Mouse (Mus musculus) midbrain, embryonic 14.5 days (tissue): ENCODE results near the gene Epn2. TPM values are rescaled to one million over a fixed set of nuclear protein-coding genes. Genes with fewer than 3 reads are reported as not detected.

ENCODE experiments used
- ATAC-seq: fragments of 200-750 bp; cut with Nextera tagmentation; 2 replicates; pipeline ENCODE4 v1.8.0; 2017; ENCODE audit warnings: moderate number of reproducible peaks, moderate library complexity; ENCODE audit not compliant: low FRiP score, low TSS enrichment
- DNase-seq: peaks from one replicate; pipeline ENCODE4 v3.0.0-alpha.2; 2015
- H3K27ac ChIP-seq: fragments of 300-500 bp; sonication (generic); replicated peaks from 2 replicates; pipeline ENCODE4 v1.5.1; 2014; ENCODE audit warnings: mild to moderate bottlenecking, low read depth, low read length, moderate library complexity
- H3K27me3 ChIP-seq: fragments of 300-500 bp; sonication (generic); 2 replicates; pipeline ENCODE4 v1.6.1; 2014; ENCODE audit warnings: low read length, control low read depth, mixed read lengths; ENCODE audit not compliant: control insufficient read depth, insufficient read depth
- H3K36me3 ChIP-seq: fragments of 300-500 bp; sonication (generic); 2 replicates; pipeline ENCODE4 v1.6.1; 2014; ENCODE audit warnings: low read length, control low read depth; ENCODE audit not compliant: control insufficient read depth, insufficient read depth
- H3K4me1 ChIP-seq: fragments of 300-500 bp; sonication (generic); 2 replicates; pipeline ENCODE4 v1.6.1; 2014; ENCODE audit warnings: mild to moderate bottlenecking, antibody characterized with exemption, low read length, control low read depth; ENCODE audit not compliant: control insufficient read depth, insufficient read depth
- H3K4me2 ChIP-seq: fragments of 300-500 bp; sonication (generic); 2 replicates; pipeline ENCODE4 v1.6.1; 2014; ENCODE audit warnings: mild to moderate bottlenecking, low read length, moderate library complexity
- H3K4me3 ChIP-seq: fragments of 300-500 bp; sonication (generic); replicated peaks from 2 replicates; pipeline ENCODE4 v1.5.1; 2014; ENCODE audit warnings: low read depth, low read length
- H3K9ac ChIP-seq: fragments of 300-500 bp; sonication (generic); replicated peaks from 2 replicates; pipeline ENCODE4 v1.6.1; 2014; ENCODE audit warnings: mild to moderate bottlenecking, low read length, moderate library complexity
- H3K9me3 ChIP-seq: fragments of 300-500 bp; sonication (generic); 2 replicates; pipeline ENCODE4 v1.6.1; 2016; ENCODE audit warnings: low read length, control low read depth, mixed read lengths; ENCODE audit not compliant: control insufficient read depth
- WGBS: fragments of 180-500 bp; shearing (Covaris S2); extraction: QIAGEN DNeasy Blood & Tissue Kit; methylation state at CpG from one replicate; pipeline ENCODE4 v1.1.7; 2014; 5-methylcytosine and 5-hydroxymethylcytosine counted together
- polyA plus RNA-seq: library from polyadenylated mRNA; unstranded; fragments of >200 nt; fragmentation: Nextera tagmentation; extraction: Ambion mirVana; gene quantifications from 2 replicates; pipeline ENCODE4 v1.2.1, GENCODE M21; 2014

Gene Epn2
- polyA plus RNA-seq, 1 experiment from 2014 or later: 71.7 TPM

DNA sequence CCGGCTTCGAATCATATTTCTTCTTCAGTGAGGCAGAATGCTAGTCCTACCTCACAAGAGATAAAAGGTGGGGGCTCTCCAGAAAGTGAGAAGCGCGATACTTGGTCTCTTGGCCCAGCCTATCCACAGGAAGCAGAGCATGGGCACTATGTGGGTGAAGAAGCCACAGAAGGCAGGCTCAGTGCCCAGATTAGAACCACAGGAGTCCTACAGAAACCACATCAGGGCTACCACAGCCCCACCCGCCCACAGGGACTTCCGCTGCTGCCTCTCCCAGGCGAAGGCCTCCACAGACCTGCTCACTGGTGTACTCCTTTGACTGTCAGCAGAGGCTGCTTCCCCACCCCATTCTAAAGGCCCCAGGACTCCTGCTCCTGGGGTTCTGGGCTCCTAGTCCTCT, 23.2 kb upstream of the Epn2 start:
- Histone ChIP-seq H3K4me1 (no peaks in the 10 kb centered on the region), H3K9ac (no peak overlapping the region), H3K4me3 (no peak overlapping the region), H3K4me2 (no peak overlapping the region), H3K27ac (no peak overlapping the region), H3K9me3 (no peaks in the 10 kb centered on the region), H3K27me3 (no peaks in the 10 kb centered on the region), H3K36me3 (no peaks in the 10 kb centered on the region)
- 93% methylated on average over 7 of the region's 7 CpGs for WGBS
- no peak for DNase-seq
- ATAC-seq: no peak

DNA sequence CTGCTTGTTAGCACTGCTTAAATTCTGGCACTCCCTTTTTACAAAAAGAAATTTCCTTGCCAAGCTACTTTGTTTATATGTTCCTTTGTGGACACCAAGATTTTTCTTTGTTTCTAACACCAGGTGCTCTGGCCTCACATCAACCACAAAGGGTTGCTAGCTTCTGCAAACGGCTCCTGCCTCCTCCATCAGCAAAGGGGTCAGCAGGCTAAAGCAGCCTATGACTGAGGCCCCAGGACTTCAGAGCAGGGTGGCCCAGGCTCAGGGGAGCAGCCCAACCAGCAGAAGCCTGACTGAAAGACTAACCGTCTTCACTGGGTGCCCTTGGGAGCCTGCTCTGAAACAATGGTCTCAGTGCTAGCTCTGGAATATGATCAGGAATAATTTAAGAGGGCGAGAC, 22.0 kb upstream of the Epn2 start:
- Histone ChIP-seq H3K9me3 (no peaks in the 10 kb centered on the region), H3K4me2 (no peak overlapping the region), H3K27me3 (no peaks in the 10 kb centered on the region), H3K27ac (no peak overlapping the region), H3K9ac (no peak overlapping the region), H3K4me3 (no peak overlapping the region), H3K36me3 (no peaks in the 10 kb centered on the region), H3K4me1 (no peaks in the 10 kb centered on the region)
- no peak for DNase-seq
- WGBS: 62% methylated on average over 3 of the region's 3 CpGs
- no peak for ATAC-seq

DNA sequence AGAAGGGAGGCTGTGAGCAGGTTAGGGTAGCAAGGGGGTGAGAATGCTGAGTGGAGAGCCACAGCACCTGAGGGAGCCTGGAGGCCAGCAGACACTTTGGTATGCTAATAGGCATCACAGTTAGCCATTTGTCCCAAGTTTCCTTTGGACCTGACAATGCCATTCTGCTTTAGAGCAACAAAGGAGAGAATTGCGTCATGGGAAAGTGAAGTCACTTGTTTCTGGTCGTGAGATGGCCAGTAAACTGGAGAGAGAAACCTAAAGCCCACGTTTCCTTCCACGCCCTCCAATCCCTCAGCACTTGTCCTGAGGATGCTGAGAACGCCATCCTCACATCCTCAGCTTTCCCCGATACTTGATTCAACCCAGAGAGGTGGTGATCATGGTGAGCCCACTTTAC, 18.9 kb upstream of the Epn2 start:
- Histone ChIP-seq H3K4me3 (no peak overlapping the region), H3K27me3 (no peaks in the 10 kb centered on the region), H3K36me3 (no peaks in the 10 kb centered on the region), H3K27ac (no peak overlapping the region), H3K4me2 (no peak overlapping the region), H3K9ac (no peak overlapping the region), H3K4me1 (no peaks in the 10 kb centered on the region), H3K9me3 (no peaks in the 10 kb centered on the region)
- DNase-seq (no peak), ATAC-seq (no peak)
- 65% methylated on average over 6 of the region's 6 CpGs for WGBS

DNA sequence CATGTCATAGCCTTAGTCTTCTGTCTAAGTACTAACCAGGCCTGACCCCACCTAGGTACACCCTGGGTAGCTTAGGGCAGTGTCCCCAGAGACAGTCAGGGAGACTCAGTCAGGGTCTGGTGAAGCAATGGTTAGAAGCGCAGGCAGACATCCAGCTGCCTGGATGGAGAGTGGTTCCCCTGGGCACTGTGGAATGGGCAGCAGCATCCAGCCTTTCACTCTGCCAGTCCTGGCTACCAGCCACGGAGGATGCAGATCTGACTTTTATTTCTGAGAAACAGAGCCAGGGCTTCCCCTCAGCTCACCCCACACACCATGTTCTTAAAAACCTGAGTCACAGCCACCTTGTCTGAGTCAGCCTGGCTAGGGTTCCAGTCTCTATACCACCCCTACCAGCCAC, 18.0 kb upstream of the Epn2 start:
- peak; percentile 8 for DNase-seq
- ATAC-seq: no peak
- Histone ChIP-seq H3K4me3 (no peak overlapping the region), H3K4me1 (no peaks in the 10 kb centered on the region), H3K27ac (no peak overlapping the region), H3K4me2 (no peak overlapping the region), H3K27me3 (no peaks in the 10 kb centered on the region), H3K36me3 (no peaks in the 10 kb centered on the region), H3K9me3 (no peaks in the 10 kb centered on the region), H3K9ac (no peak overlapping the region)
- 86% methylated on average over 2 of the region's 2 CpGs for WGBS

DNA sequence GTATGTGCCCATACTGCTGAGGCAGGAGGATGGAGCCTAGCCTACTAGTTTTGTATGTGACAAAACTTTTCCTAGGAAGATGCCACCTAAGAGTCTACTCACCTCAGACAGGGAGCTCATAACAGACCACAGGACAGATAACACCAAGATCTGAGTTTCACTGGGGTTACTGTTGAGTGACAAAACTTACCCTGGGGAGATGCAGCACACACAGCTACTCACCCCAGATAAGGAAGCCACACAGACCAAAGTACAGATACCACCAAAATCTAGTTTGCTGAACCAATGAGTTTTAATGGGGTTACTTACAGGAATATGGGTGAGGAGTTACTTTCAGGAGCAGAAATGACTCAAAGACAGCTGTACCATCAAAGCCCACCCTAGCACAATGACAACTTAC, 13.6 kb upstream of the Epn2 start:
- no peaks in the 10 kb centered on the region for H3K36me3 ChIP-seq
- H3K27ac ChIP-seq: no peak overlapping the region
- ATAC-seq (no peak), DNase-seq (no peak)
- no peak overlapping the region for H3K4me2 ChIP-seq
- H3K27me3 ChIP-seq: no peaks in the 10 kb centered on the region
- H3K4me1 ChIP-seq: no peaks in the 10 kb centered on the region
- no peak overlapping the region for H3K9ac ChIP-seq
- H3K9me3 ChIP-seq: no peaks in the 10 kb centered on the region
- no peak overlapping the region for H3K4me3 ChIP-seq

DNA sequence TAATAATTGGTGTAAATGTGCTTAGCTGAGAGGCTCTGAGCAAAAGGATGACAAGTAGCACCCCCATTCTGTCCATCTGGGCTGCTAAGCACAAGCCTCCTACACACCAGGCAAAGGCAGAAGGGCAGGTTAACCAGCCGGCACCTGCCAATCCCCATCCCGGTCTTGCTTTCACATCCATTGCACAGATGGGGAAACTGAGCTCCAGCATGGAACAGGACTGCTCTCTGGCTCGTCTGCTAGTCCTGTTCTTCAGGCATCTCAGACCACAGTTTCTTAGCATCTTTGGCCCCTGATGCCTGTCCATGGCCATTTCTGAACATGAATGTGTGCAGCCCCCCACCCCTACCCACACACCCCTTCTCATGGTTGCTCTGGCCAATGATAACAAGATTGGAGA, 12.6 kb upstream of the Epn2 start:
- ATAC-seq (no peak), DNase-seq (no peak)
- Histone ChIP-seq H3K4me3 (no peak overlapping the region), H3K27me3 (no peaks in the 10 kb centered on the region), H3K36me3 (no peaks in the 10 kb centered on the region), H3K9ac (no peak overlapping the region), H3K4me1 (no peaks in the 10 kb centered on the region), H3K4me2 (no peak overlapping the region), H3K27ac (no peak overlapping the region), H3K9me3 (no peaks in the 10 kb centered on the region)
- 90% methylated on average over 3 of the region's 3 CpGs for WGBS

DNA sequence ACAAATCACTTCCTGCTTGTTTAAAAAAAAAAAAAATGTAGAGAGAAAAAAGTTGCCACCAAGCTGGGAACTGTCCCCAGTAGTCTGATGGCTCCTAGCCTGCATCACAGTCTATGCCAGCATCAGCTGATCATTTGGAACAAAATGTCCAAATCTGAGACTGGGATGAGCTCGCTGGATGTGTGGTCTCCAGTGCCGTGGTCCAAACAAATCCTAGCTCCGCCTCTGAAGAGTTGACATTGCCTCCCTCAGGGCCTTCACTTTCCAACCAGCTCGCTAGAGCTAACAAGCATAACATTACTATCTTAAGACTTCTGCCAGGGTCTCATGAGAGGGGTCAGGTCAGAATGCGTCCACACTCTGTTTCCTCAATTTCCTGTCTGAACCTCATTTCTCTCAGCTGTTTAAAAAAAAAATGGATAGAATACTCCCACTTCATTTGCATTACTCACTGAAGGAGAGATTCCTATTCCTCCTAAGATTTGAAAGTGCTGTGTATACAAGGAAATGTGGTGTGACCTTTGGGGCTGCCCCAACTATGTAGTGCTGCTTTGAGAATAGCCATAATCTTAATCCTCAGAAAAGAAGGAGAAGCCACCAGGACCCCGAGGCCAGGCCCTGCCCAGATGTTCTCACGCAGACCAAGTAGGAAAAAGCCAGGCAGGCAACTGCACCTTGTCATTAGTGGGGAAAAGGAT, 11.2 kb upstream of the Epn2 start:
- Histone ChIP-seq H3K27me3 (no peaks in the 10 kb centered on the region), H3K36me3 (no peaks in the 10 kb centered on the region), H3K4me3 (no peak overlapping the region), H3K4me1 (no peaks in the 10 kb centered on the region), H3K27ac (no peak overlapping the region), H3K9ac (no peak overlapping the region), H3K4me2 (no peak overlapping the region), H3K9me3 (no peaks in the 10 kb centered on the region)
- WGBS: 47% methylated on average over 7 of the region's 7 CpGs
- no peak for ATAC-seq
- DNase-seq: no peak

DNA sequence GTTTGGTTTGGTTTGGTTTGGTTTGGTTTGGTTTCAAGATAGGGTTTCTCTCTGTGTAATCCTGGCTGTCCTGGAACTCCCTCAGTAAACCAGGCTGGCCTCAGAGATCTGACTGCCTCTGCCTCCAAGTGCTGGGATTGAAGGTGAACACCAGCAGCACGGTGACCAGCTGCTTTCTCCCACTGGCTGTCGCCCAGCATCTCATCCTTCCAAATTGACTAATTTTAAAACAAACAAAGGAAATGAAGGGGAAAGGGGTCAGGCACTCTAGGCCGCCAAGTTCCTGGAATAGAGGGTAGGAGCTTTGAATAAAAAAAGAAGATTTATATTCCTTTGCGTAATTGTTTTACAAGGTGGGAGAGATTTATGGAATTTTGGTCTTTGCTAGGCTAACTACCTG, 5.9 kb upstream of the Epn2 start:
- Histone ChIP-seq H3K4me1 (no peaks in the 10 kb centered on the region), H3K9ac (no peak overlapping the region), H3K9me3 (no peaks in the 10 kb centered on the region), H3K4me2 (no peak overlapping the region), H3K27ac (no peak overlapping the region), H3K36me3 (no peaks in the 10 kb centered on the region), H3K4me3 (no peak overlapping the region), H3K27me3 (no peaks in the 10 kb centered on the region)
- DNase-seq (no peak), ATAC-seq (no peak)
- WGBS: 87% methylated on average over 4 of the region's 4 CpGs

DNA sequence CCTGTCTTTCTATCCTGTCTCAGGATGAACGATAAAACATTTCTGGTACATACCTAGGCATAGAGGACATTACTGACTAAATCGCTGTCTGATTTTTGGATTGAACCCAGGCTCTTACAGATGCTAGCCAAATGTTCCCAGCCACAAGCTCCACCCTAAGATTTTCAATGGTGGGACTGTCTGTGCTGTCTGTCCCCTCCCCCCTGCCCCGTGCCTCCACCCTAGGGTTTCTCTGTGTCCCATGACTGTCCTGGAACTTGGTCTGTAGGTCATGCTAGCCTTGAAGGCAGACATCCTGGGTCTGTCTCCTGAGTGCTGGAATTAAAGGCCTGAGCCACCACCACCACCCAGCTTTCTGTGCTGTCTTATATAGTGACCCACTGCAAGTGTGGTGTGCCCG, 5.3 kb upstream of the Epn2 start:
- ATAC-seq: no peak

More for the DNA sequence above, 5.3 kb upstream of the Epn2 start:
- Histone ChIP-seq H3K9me3 (no peaks in the 10 kb centered on the region), H3K9ac (no peak overlapping the region), H3K4me1 (no peaks in the 10 kb centered on the region), H3K4me2 (no peak overlapping the region), H3K4me3 (no peak overlapping the region), H3K27me3 (no peaks in the 10 kb centered on the region), H3K27ac (no peak overlapping the region), H3K36me3 (no peaks in the 10 kb centered on the region)
- DNase-seq: no peak
- 87% methylated on average over 4 of the region's 4 CpGs for WGBS
